Mouse (Mus musculus) right cerebral cortex, postnatal 36 days (tissue): ENCODE measurements around the gene Med31.

Experiments
- DNase-seq, 2 experiments: peaks; one replicate each; pipeline ENCODE4 v3.0.0; 2022; ENCODE audit warnings: low spot score in 2 of 2, mixed read lengths in 1 of 2

Gene Med31

DNA sequence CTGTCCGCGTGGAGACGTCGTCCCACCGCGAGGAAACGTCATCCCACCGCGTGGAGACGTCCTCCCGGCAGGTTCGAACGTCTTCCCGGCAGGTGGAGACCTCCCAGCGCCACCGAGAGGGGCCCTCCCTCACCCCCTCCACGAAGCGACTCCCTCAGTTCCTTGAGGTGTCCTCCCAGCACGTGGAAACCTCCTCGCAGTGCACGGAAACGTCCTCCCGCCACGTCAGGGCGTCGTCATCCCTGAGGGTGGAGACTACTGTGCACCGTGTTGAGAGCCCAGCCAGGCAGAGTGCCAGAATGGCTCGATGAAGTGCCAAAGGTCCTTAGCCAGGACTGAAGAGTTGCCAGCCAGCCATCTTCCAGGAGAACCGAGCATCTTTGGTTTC lies at the start of gene Med31:
Gene Med31, minus strand, starts transcription at position 183 of the 388 bp plus-strand sequence.
- DNase-seq = peak; percentile 73 to 75

DNA sequence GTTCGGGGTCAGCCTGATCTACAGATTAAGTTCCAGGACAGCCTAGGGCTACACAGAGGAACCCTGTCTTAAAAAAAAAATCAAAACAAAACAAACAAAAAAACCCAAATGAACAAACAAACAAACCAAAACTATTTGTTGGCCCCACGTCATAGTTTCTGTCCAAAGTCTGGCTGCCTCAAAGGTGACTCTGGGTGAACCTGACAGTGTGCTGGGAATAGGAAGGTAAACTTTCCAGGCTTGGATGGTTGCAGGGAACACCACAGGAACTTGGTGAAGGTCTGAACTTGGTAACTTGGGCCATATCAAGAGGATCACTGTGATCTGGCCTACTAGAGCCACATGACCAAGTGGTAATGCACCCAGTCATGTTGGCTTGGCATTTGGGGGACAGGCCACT lies 41.0 kb upstream of the Med31 start:
- DNase-seq = no peak

DNA sequence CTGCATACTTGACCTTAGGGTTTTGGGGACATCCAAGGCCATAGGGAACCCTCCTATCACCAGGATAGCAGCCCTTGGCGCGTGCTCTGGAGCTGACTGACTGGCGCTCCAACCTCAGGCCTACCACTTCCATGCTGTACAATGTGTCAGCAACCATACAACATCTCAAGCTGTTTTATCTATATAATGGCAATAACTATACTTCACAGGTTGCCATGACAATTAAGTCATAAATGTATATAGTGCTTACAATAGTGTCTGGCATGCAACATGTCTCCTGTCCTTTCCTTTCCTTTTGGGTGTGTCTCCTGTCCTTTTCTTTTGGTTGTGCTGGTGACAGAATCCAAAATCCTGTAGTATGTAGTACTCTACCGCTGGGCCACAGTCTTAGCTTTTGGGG lies 40.2 kb upstream of the Med31 start:
- DNase-seq = no peak

DNA sequence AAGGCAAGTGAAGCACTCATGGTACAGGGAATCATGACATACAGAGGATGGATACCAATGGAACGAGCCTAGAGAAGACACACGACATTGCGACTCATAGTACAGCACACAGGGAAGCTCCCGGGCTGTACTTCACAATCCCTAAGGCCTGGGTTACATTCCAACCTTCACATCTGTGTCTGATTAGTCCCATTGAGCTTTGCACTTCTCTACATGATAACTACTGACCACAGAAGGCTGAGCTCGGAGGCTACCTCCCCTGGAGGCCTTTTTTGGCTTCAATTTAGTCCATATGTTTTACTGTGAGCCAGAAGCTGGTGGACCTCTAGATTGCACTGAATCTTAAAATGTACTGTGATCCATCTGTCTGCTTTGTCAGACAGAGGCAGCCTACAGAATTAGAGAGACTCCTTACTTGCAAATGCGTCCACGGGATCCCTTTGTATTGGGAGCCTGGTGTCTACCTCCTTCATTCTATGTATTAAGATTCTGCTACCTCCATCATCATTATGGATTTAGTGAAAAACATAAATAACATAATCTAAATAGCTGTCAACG lies 29.9 kb upstream of the Med31 start:
- DNase-seq = peak in 1 of 2 experiments; percentile 30

DNA sequence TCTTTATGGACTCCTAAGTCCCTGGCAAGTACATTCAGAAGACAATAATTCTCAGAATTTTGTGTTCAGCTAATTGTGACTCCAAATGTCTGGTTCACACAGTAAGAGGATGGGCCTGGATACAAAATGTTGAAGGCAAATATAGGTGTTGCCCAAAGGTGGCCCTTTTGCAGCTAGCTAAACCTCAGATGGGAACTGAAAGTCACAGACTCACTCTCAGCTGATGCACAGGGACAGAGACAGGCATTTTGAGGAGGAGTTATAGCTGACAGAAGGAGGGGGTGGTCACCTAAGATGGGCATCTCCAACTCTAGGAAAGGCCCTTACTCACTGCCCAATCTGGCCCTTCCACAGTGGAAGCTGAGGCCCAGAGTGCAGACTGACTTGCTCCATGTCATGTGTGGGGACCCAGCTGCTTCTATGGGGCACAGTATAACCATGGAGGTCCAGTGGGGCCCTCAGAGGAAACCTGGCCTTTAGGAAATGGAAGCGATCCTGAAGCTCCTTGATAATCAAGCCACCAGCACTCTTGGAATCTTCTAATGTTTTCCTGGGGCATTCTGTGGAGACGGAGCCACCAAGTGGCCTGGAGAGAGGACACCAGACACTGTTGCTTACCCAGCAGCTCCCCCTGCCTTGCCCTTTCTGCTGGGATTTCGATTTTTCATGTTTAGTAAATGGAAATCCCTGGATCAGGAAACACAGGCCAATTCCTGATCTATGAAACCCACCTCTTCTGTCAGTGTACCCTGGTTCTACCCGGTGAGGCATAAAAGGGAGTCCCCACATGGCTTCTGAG lies 24.9 kb upstream of the Med31 start:
- no peak for DNase-seq

DNA sequence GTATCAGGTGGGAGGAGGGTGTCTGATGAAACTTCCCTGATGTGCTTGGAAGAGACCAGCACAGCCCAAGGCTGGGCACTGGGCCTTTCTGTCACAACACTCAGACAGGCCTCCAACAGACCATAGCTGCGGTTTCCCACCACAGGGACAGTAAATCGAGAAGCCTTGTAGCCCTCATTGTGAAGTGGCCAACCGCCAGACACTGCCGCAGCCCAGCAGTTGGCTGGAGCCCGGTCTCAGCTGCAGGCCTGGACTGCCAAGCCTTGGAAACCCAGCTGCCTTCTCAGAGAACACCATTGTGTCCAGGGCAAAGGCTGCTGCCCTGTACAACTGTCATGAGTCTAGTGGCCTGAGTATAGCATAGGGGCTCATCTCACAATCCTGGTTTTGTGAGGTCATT lies 18.6 kb upstream of the Med31 start:
- DNase-seq = peak; percentile 29 to 31

- no peak for DNase-seq
Measured at GRCm38 (mm10) chr11:72232991-72233390, 17.6 kb upstream of the Med31 start.

DNA sequence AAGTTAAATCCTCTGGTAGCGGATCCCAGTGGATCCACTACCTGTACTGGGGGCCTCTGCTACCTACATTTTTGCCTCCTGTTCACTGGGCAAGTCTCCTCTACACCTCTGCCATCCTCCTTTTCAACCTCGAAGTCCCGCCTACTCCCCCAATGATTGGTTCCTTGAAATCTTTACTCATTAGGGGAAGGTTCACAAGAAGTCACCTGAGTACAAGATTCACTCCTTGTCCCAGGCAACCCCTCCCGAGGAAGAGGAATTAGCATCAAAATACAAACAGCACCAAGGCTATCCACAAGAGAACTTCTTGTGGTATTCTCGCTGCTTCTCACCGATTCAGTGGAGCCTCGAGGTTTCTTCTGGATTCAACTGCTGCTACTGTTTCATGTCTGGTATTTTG lies 16.7 kb upstream of the Med31 start:
- DNase-seq = no peak

DNA sequence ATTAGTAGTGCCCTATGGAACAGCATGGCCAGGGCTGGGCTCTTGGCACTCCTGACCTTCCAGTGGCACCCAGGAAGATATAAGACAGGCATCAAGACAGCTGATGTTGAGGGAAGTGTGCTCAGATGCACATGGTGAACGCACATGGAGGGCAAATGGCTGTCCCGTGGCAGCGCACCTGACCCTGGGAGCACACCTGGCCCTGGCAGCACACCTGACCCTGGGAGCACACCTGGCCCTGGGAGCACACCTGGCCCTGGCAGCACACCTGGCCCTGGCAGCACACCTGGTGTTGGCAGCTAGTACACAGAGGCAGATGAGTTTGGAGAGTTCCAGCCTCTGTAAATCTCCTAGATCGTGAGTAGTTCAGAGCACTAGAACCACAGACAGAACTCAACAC lies 13.1 kb upstream of the Med31 start:
- DNase-seq = no peak

- no peak for DNase-seq
Measured at GRCm38 (mm10) chr11:72226901-72227300, 11.5 kb upstream of the Med31 start.

GRCm38 (mm10) chr11:72226020-72226791 lies 10.8 kb upstream of the Med31 start:
- DNase-seq = no peak

GRCm38 (mm10) chr11:72224865-72225264 lies 9.5 kb upstream of the Med31 start:
- DNase-seq = peak; percentile 51 to 68

DNA sequence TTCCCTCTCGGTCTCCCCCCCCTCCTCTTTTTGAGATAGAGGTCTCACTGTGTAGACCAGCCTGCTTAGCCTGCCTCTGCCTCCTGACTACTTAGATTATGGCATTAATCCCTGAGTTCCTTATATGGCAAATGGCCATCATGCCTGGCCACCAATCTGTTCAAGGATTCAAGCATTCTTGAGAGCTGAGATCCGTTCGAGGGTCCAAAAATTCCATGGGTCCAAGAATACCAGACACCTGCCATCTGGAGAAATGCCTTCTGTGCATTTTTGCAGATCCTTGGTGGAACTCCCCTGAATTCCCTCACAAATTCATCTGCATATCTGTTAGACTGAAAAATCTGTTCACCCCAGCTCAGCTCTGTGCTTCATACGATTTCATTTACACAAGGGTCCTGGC lies 8.0 kb upstream of the Med31 start:
- no peak for DNase-seq

DNA sequence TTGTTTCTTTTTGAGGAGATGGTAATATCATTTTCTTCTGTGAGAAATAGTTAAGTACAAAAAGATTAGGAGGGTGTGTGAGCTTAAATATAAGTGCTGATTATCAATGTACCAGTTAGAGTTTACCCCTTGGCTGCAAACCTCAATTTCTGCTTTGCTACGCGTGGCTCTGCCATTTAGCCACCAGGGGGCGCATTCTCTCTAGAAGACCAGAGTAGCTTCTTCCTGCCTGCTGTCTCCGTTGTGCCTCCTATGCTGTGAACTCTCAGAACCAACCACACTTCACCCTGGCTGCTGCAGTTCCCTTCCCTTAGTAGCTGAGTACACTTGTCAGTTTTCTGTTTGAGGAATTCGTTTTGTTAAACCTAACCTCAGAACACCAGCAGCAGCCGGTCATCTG lies 5.9 kb upstream of the Med31 start:
- DNase-seq = peak; percentile 49

GRCm38 (mm10) chr11:72217116-72217515 lies 1.7 kb upstream of the Med31 start:
- DNase-seq = no peak

- peak; percentile 95 for DNase-seq
Measured at GRCm38 (mm10) chr11:72214591-72215409, 592 bp downstream of the Med31 start.

DNA sequence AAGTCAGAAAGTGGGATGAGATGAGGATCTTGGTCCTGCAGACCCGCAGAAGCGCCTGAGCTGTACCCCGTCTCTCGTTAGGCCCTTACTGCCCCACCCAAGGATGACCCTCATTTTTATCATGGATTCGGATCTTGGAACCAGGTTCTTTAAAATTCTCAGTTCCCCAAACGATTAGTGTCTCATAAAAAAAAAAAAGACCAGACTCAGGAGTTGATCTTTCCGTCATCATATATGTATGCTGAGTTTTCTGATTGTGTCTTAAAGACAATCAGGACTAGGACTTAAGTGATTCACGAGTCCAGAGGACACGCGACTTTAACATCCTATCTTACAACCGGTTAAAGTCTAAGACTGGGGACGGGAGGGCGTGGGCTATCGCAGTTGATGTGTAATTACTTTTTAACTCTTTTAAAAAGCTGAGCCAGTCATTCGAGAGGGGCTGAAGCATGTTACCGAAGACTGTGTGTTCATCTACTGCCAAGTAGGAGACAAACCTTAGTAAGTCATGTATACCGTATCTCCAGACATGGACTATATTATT lies 7.5 kb downstream of the Med31 start:
- no peak for DNase-seq

DNA sequence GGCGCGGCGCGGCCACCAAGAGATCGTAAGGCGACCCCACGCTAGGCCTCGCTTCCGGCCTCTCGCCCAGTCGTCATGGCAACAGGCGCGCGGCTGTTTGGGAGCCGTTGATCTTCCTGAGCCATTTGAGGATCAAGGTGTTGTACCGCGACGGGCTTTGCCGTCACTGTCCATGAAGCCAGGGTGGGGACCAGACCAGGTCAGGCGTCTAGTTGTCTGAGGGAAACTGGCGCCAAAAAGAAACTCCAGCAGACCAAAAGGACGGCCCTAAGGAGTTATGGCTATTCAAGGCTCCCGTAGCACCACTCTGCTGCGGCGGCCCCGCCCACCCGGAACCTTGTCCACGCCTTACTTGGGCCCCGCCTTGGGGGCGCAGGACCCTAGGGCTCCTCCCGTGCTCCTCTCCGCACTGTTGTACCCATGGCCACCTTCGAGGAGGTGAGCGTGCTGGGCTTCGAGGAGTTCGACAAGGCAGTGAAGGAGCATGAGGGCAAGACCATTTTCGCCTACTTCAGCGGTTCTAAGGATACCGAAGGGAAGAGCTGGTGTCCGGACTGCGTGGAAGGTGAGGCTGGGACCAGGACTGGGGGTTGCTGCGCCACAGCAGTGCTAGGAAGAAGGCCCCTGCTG lies 8.1 kb downstream of the Med31 start, which contains the start of the genes 4933427D14Rik and Txndc17:
Gene 4933427D14Rik, minus strand, starts transcription at position 256 of the 630 bp plus-strand sequence.
Gene Txndc17, plus strand, starts transcription at position 344 of the 630 bp plus-strand sequence.
- peak; percentile 81 to 85 for DNase-seq

DNA sequence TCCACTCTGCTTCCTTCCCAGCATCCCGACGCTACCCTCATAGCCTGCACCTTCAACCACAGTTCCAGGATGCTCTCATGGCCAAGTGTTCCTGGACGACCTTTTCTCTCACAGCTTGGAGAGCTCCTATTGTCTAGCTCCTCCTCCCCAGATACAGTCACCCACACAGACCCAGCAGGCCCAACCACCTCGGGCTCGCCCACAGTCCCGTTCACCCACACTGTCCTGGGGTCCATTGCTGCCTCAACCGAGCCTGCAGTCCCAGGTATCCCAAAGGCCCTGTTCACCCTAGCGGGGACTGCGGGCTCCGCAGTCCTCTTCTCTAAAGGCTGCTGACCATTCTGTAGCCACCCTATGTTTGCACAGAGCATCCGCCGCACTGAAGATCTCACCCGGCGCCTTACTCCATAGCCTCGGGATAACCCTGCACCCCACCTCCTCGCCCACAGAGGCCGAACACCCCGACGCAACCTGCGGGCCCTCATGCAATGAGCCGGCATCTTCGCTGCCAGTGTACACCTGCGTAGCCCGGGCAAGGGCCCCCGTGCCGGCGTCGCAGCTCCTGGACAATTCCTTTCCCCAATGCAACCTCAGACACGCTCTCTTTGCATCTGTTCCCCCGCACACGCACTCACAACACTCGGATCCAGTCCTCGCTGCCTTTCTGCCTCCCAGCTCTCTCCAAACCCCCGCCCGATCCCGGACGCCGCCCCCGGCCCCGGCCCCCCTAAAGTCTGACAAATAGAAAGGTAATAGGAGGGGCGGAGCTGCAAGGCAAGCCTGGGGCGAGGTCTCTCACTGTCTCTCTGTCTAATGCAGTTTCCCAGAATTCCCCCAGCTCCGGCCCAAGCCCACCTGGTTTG lies 8.8 kb downstream of the Med31 start, which contains the start of gene Gm43951:
Gene Gm43951, minus strand, starts transcription at position 500 of the 863 bp plus-strand sequence.
- peak; percentile 39 to 44 for DNase-seq

GRCm38 (mm10) chr11:72205256-72205655 lies 10.1 kb downstream of the Med31 start:
- DNase-seq = no peak
